Mouse (Mus musculus) naive thymus-derived CD4-positive, alpha-beta T cell, adult 5 months (primary cell): Measurements from ENCODE around the gene Trim43a. TPM values are rescaled to one million over a fixed set of nuclear protein-coding genes. Genes with fewer than 3 reads are reported as not detected.

Experiments used
- polyA plus RNA-seq: library from polyadenylated mRNA; unstranded; fragments of 100-300 nt; shearing (Covaris generic); gene quantifications from one replicate; pipeline ENCODE4 v1.2.1, GENCODE M21; 2017

Gene Trim43a
- not detected for polyA plus RNA-seq

DNA sequence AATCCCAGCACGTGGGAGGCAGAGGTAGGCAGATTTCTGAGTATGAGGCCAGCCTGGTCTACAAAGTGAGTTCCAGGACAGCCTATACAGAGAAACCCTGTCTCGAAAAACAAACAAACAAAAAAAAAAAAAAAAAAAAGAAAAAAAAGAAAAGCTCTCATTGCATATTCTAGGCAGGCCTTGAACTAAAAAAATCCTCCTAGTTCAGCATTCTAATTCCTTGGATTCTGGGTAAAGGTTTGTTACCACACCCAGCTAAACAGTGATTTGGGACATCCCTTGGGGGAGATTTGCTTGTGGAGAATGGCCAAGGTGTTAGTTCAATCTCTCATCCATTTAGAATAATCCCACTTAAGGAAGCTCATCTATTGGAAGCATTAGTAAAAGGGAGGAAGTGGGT, at the start of gene Trim43a:
TSS of gene Trim43a (plus strand) at position 301 of the 400 bp plus-strand sequence.

GRCm38 (mm10) chr9:88547851-88548613, 32.7 kb upstream of the Trim43a start, which contains the start of gene Zfp949:
Gene Zfp949 (plus strand): TSS chr9:88548020.

Other genes with a start within 250 kb of the Trim43a start
- 30.7 TPM for gene Snx14, start 141.9 kb upstream of the Trim43a start, polyA plus RNA-seq
- 2.2 TPM for gene Gm20537, start 124.3 kb upstream of the Trim43a start, polyA plus RNA-seq
- gene Syncrip, start 98.3 kb upstream of the Trim43a start, polyA plus RNA-seq = 116 TPM
- 25.9 TPM for gene Zfp949, start 32.9 kb upstream of the Trim43a start, polyA plus RNA-seq
- 42.9 TPM for gene Mthfsl, start 139.4 kb downstream of the Trim43a start, polyA plus RNA-seq
- gene Bcl2a1d, start 151.0 kb downstream of the Trim43a start, polyA plus RNA-seq = 11.2 TPM